Mouse (Mus musculus): ENCODE results near the gene Apobr.

DNA sequence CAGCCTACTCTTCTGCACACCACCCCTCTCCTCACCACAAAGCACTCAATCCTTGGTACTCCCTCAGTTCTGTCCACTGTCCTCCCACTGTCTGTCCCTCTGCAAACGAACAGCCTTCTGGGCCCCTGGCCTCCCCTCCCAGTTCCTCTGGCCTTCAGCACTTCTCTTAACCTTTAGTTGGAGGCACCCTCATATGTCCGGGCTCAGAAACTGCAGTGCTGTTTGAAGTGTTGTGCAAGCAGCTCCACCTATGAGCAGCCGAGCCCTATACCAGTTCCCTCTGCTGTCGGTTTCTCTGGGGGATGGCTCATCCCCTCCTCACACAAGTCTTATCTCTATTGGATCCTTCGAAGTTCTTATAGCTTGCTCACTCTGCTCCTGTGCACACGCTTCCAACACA, 11.7 kb downstream of the Apobr start:
- TF ChIP-seq GATA1 (IDR thresholded peaks at IDR 0.05; ENCODE audit: low read length) (no peak), TAL1 (IDR thresholded peaks at IDR 0.05; ENCODE audit: low read length) (no peak)

Measured in erythroblast, embryonic 14.5 days (primary cell).